Mouse (Mus musculus) thymus, adult 2 months (tissue): ENCODE measurements around the gene Ptch2. TPM values are rescaled to one million over a fixed set of nuclear protein-coding genes. Genes with fewer than 3 reads are reported as not detected.

Source experiments
- DNase-seq: peaks from one replicate; pipeline ENCODE4 v3.0.0; 2021
- H3K27ac ChIP-seq: fragments of 200-500 bp; 2 replicates; pipeline ENCODE4 v1.5.1; 2012; ENCODE audit warnings: low read length, control low read depth; ENCODE audit not compliant: control insufficient read depth, insufficient read depth
- H3K27me3 ChIP-seq: fragments of 200-500 bp; 2 replicates; pipeline ENCODE4 v1.6.1; 2012; ENCODE audit warnings: mild to moderate bottlenecking, low read length, moderate library complexity, mixed read lengths; ENCODE audit not compliant: control insufficient read depth, insufficient read depth
- H3K36me3 ChIP-seq: fragments of 200-500 bp; 2 replicates; pipeline ENCODE4 v1.6.1; 2012; ENCODE audit warnings: mild to moderate bottlenecking, low read length, moderate library complexity; ENCODE audit not compliant: control insufficient read depth, insufficient read depth
- H3K4me1 ChIP-seq: fragments of 200-500 bp; replicated peaks from 2 replicates; pipeline ENCODE4 v1.6.1; 2012; ENCODE audit warnings: low read length; ENCODE audit not compliant: control insufficient read depth, insufficient read depth
- H3K4me3 ChIP-seq: fragments of 200-500 bp; 2 replicates; pipeline ENCODE4 v1.5.1; 2012; ENCODE audit warnings: mild to moderate bottlenecking, low read length, control low read depth, moderate library complexity; ENCODE audit not compliant: control insufficient read depth, insufficient read depth
- CTCF ChIP-seq: fragments of 200-500 bp; IDR thresholded peaks from 2 replicates; pipeline ENCODE4 v1.5.1; 2012; ENCODE audit warnings: mild to moderate bottlenecking, control low read depth, low read length, moderate library complexity, borderline replicate concordance; ENCODE audit not compliant: control insufficient read depth, poor library complexity, insufficient read depth; ENCODE audit errors: extremely low read depth
- POLR2A ChIP-seq: fragments of 200-500 bp; IDR thresholded peaks from 2 replicates; pipeline ENCODE4 v1.6.1; 2012; ENCODE audit warnings: mild to moderate bottlenecking, low read length, control low read depth, moderate library complexity; ENCODE audit not compliant: control insufficient read depth, poor library complexity, insufficient read depth; ENCODE audit errors: extremely low read depth
- WGBS: fragments of 180-500 bp; shearing (Covaris S2); methylation state at CpG from one replicate; pipeline ENCODE4 v1.1.7; 2018; 5-methylcytosine and 5-hydroxymethylcytosine counted together
- polyA plus RNA-seq: library from polyadenylated mRNA; depleted of rRNA; stranded (reverse); fragments of >200 nt; gene quantifications from 2 replicates; pipeline ENCODE4 v1.2.3, GENCODE M21; 2012; rRNA removed

The Ptch2 gene
- polyA plus RNA-seq: 0.89 and 0.92 TPM in 2 replicates

- TF ChIP-seq POLR2A (no peak), CTCF (no peak)
- Histone ChIP-seq H3K27ac (no peak within 1 kb of the TSS), H3K36me3 (no peaks in the 10 kb centered on the region), H3K27me3 (no peaks in the 10 kb centered on the region; the same call in 1 of the 2 replicates), H3K4me1 (peaks cover 19% of the 10 kb centered on the region), H3K4me3 (0 out of 2 replicates have a peak within 1 kb of the TSS, but pooled peaks have one; percentile 5)
- WGBS: 4% methylated on average over 50 of the region's 50 CpGs
- peak; percentile 68 for DNase-seq
These were observed at the start of gene Ptch2 for GRCm38 (mm10) chr4:117095551-117096452. TSS of gene Ptch2 (plus strand) at chr4:117096075.

- Histone ChIP-seq H3K27me3 (no peaks in the 10 kb centered on the region), H3K4me1 (no peaks in the 10 kb centered on the region), H3K36me3 (no peaks in the 10 kb centered on the region), H3K27ac (no peak overlapping the region), H3K4me3 (no peak overlapping the region)
- WGBS: 85% methylated on average over 3 of the region's 3 CpGs
- DNase-seq: no peak
- TF ChIP-seq CTCF (no peak), POLR2A (no peak)
These were observed 47.0 kb upstream of the Ptch2 start for GRCm38 (mm10) chr4:117048836-117049235.

- no peak for DNase-seq
- no peaks in the 10 kb centered on the region for H3K36me3 ChIP-seq
- WGBS: 94% methylated on average over 1 of the region's 1 CpGs
- TF ChIP-seq POLR2A (no peak), CTCF (no peak)
- H3K4me1 ChIP-seq: no peaks in the 10 kb centered on the region
- no peak overlapping the region for H3K4me3 ChIP-seq
- no peaks in the 10 kb centered on the region for H3K27me3 ChIP-seq
- no peak overlapping the region for H3K27ac ChIP-seq
These were observed 46.4 kb upstream of the Ptch2 start for GRCm38 (mm10) chr4:117049485-117049884.

GRCm38 (mm10) chr4:117052626-117053025 lies 43.2 kb upstream of the Ptch2 start:
- H3K36me3 ChIP-seq: no peaks in the 10 kb centered on the region
- no peak for DNase-seq
- H3K27ac ChIP-seq: no peak overlapping the region
- 90% methylated on average over 4 of the region's 4 CpGs for WGBS
- H3K4me1 ChIP-seq: no peaks in the 10 kb centered on the region
- TF ChIP-seq POLR2A: no peak
- no peak for TF ChIP-seq CTCF
- no peaks in the 10 kb centered on the region for H3K27me3 ChIP-seq
- H3K4me3 ChIP-seq: no peak overlapping the region

- TF ChIP-seq CTCF (no peak), POLR2A (no peak)
- 96% methylated on average over 4 of the region's 4 CpGs for WGBS
- Histone ChIP-seq H3K27me3 (no peaks in the 10 kb centered on the region), H3K27ac (no peak overlapping the region), H3K4me1 (no peaks in the 10 kb centered on the region), H3K36me3 (no peaks in the 10 kb centered on the region), H3K4me3 (no peak overlapping the region)
- no peak for DNase-seq
These were observed 41.9 kb upstream of the Ptch2 start for GRCm38 (mm10) chr4:117053956-117054355.

- DNase-seq: no peak
- H3K27me3 ChIP-seq: no peaks in the 10 kb centered on the region
- H3K36me3 ChIP-seq: no peaks in the 10 kb centered on the region
- no peaks in the 10 kb centered on the region for H3K4me1 ChIP-seq
- TF ChIP-seq POLR2A (no peak), CTCF (no peak)
- H3K27ac ChIP-seq: no peak overlapping the region
- no peak overlapping the region for H3K4me3 ChIP-seq
These were observed 39.8 kb upstream of the Ptch2 start for GRCm38 (mm10) chr4:117056102-117056501.
